Mouse (Mus musculus) right cerebral cortex, adult 18-20 months (tissue): ENCODE data around the gene Itga11.
"Not testable (repeated sequence)": the region's sequence is repeated elsewhere in the genome, so short reads cannot be mapped to it uniquely, and the experiment has no call there.

Source experiments
- DNase-seq: peaks from one replicate; pipeline ENCODE4 v3.0.0; 2022; ENCODE audit warnings: mixed read lengths

Itga11 gene

GRCm38 (mm10) chr9:62767464-62767863 lies 89.8 kb downstream of the Itga11 start:
- no peak for DNase-seq

- no peak for DNase-seq
These were observed 90.7 kb downstream of the Itga11 start for GRCm38 (mm10) chr9:62768361-62768760.

DNA sequence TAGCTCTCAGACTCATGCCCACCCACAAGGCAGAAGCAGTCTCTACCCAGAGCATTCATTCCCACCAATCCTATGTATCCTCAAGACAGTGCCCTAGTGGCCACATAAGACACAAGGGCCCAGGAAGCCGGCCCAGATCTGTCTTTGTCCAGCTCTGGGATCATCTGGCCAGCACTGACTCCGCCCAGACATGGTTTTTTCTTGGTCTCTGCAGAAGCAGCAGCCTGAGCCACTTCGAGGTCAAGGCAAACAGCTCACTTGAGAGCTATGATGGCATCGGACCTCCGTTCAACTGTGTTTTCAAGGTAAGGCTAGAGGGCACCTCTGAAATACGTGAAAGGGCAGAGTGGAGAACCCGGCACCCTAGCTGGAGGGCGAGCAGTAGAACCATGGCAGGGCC lies 95.1 kb downstream of the Itga11 start:
- DNase-seq = no peak

DNA sequence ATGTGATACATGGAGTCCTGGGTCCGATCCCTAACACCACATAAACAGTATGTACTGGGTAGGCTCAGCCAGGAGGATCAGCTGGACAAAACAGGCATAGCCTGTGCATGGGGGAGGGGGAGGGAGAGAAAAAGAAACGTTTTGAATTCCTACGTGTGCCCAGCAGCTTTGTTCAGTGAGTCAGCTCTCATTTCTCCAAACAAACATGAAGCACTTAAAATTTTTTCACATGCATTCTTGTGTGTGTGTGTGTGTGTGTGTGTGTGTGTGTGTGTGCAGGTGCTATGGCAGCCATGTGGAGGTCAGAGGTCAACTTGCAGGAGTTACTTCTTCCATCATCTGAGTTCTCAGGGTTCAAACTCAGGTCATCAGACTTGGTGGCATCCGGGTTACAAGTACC lies 97.8 kb downstream of the Itga11 start:
- DNase-seq = no peak

GRCm38 (mm10) chr9:62777461-62777860 lies 99.8 kb downstream of the Itga11 start:
- peak; percentile 60 for DNase-seq

GRCm38 (mm10) chr9:62778721-62779120 lies 101.1 kb downstream of the Itga11 start:
- DNase-seq = no peak

- DNase-seq = no peak
These were observed 104.3 kb downstream of the Itga11 start for GRCm38 (mm10) chr9:62781965-62782364.

- peak; percentile 94 for DNase-seq
These were observed 105.6 kb downstream of the Itga11 start for GRCm38 (mm10) chr9:62782976-62783781.

DNA sequence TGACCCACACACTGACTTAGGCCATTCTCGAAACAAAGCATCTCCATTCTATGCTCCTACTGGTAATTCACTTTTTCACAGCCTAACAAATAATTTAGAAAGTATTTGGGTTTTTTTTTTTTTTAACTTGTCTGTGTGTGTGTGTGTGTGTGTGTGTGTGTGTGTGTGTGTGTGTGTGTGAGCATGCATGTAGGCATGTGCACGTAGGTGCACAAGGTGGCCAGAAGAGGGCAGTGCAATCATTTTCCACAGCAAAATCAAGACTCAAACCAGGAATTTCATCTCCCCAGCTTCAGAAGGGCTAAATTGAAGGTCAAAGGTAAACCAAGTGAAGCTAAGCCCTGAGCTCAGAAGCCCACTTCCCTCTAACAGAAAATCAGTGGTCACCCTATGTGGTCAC lies 106.6 kb downstream of the Itga11 start:
- no peak for DNase-seq

DNA sequence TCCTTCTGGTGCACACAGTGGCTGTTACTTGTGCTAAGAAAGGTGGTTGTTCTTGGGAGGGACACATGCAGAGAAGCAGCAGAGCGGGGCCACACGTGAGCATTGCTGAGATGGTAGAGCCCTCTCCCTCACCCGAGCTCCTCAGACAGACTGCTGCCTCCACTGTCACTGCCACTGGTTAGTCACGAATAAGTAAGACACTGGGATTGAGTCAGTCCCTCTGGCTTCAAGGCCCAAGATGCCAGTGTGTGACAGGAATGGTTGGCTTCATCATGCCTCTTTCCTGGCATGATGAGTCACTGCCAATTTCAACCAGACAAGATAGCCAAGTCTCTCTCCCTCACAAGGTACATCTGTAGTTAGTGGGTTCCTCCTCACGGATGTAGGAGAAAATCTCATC lies 109.1 kb downstream of the Itga11 start:
- peak; percentile 70 for DNase-seq

GRCm38 (mm10) chr9:62789856-62790255 lies 112.2 kb downstream of the Itga11 start:
- DNase-seq = no peak

- not testable (repeated sequence) for DNase-seq
These were observed 121.6 kb downstream of the Itga11 start for GRCm38 (mm10) chr9:62799218-62799617.

GRCm38 (mm10) chr9:62810095-62810494 lies 132.5 kb downstream of the Itga11 start:
- DNase-seq = no peak

DNA sequence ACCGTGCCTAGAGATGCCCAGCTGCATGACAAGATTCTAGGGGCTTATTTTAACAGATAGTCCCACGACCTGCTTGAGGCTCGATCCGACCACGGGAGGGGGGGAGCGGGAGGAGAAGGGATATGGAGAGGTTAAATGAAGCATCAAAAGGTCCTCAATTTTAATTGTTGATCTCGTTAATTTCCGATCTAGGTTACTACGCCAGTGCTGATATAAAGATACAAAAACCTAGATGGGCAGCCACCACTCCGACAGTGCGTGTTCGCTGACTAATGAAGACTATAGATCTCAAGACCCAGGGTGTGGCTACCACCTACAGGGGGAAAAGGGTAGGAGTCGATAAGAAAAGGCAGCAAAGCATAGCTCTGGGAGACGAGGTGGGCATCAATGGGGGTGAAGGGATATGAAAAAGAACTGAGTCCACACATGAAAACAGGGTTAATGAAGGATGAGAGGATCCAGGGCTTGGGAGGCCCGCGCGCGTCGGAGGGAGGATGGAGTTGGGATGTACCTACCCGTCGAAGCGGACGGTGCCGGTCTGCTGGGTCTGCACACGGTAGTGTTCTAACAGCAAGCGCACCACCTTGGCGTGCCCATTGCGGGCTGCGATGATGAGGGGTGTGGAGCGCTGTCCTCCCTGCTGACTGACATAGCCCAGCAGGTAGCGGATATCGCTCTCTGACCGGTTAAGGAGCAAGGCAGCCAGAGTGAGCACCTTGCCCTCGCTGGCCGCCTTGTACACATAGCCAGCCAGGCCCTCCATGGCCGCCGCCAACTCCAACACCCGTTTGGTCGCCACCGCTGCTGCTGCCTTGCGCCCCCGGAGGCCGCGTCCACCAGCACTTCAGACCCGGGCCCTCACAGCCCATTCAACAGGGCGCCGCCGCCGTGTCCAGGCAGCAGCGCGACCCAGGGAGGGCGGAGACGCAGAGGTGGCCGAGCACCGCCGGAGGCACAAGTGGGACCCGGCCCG lies 133.2 kb downstream of the Itga11 start:
- DNase-seq = peak; percentile 35

DNA sequence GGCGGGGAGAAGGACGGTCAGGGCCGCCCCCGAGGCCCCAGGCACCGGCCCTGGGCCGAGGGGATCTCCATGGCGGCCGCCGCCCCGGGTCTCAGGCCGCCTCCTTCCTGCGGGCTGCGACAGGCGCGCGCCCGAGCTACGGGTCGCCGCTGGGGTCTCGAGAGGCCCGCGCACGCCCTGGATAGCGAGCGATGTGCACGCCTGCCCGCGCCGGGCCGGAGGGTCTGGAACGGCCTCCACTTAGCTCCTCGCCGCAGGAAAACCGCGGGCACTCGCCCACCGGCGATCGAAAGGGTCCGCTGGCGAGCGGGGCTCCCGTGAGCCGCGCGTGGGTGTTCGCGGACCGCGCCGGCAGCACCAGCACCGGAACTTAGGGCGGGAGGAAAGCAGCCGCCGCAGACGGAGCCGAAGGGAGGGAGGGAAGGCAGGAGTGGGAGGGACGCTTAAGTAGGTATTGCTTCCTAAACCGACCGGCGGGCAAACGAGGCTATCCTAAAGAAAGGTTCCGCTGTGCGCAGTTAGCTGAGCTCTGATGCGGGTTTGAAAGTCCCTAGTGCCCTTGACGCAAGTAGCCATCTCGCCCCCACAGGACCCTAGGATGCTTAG lies 134.0 kb downstream of the Itga11 start, which contains the start of gene Fem1b:
Fem1b (minus strand) TSS at position 419 of the 606 bp plus-strand sequence.
- DNase-seq = peak; percentile 91

- no peak for DNase-seq
These were observed 134.8 kb downstream of the Itga11 start for GRCm38 (mm10) chr9:62812216-62813049.

GRCm38 (mm10) chr9:62814751-62815150 lies 137.1 kb downstream of the Itga11 start:
- DNase-seq = no peak

- no peak for DNase-seq
These were observed 138.9 kb downstream of the Itga11 start for GRCm38 (mm10) chr9:62816323-62817098.

DNA sequence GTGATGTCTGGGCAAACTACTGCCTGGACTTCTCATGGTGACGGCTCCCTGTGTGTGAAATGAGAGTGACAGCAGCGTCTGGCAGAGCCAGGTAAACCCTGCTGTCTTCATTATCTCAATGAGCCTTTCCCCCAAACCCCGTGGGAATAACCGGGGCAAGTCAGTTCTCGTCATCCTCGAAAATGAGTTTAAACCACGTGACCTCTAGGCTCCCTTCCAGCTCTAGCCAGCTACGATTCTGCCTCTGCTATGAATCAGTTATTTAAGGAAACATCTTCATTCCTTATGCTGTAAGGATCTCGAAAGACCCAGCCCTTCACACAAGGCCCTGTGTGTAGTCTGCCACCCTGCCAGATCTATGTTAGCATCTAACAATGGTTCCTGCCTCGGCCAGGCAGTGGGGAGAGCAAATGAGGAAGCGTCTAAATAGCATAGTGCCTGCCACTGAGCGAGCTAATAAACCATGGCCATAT lies 139.5 kb downstream of the Itga11 start:
- peak; percentile 47 for DNase-seq

DNA sequence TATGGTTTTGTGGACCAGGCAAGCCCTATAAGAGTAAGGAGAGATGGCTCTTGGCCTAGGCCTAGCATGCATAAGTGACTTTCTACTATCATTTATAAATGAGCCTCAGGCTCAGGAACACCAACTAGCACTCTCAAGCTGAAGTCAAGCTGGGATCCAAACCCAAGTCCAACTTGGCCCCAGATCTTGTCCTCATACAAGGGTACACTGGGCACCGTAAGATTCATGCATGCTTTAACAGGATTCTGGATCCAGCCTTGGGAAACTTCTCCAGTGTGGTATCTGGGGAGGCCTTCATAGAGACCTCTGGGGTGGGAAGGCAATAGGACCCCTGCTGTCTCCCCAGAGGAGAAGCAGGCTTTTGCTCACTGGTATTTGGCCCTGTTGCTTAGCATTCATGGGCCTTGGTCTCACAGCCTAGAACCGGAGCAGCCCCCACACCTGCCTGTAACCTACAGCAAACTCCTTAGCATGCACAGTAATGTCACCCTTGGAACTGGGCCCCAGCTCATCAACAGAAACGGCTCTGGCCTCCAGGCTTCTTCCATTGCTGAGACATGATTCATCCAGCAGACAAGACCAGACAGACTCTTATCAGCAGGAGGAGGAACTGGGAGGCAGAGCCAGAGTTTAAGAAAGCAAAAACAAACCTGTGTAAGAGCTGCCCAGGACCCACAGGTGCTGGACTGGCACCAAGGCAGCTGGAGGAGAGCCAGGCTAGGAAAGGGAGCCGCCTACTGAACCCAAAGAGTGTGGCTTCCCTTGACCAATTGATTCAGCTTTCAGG lies 140.4 kb downstream of the Itga11 start:
- DNase-seq = no peak
